Mouse (Mus musculus): ENCODE measurements at regions not wholly inside any gene's neighbourhood (a gene's known extent, or its start where the extent isn't known, plus 50 kb on each side); places are given as distances from the start of the nearest gene placed in this dataset.

GRCm38 (mm10) chr11:57949067-57949466 is 59.8 kb upstream of the Larp1 start:
- no peaks in the 10 kb centered on the region for H3K9me3 ChIP-seq (ENCODE audit: control insufficient read depth, low read length)
- H3K4me1 ChIP-seq (ENCODE audit: control insufficient read depth): peaks cover 45% of the 10 kb centered on the region
- H3K4me3 ChIP-seq (replicated peaks): no peak overlapping the region
- no peaks in the 10 kb centered on the region; the same call in 1 of the 2 replicates for H3K36me3 ChIP-seq (ENCODE audit: control insufficient read depth)
- no peaks in the 10 kb centered on the region for H3K27me3 ChIP-seq (ENCODE audit: control insufficient read depth)
- no peak for TF ChIP-seq TAL1 (IDR thresholded peaks at IDR 0.05; ENCODE audit: low read length)
- TF ChIP-seq GATA1 (IDR thresholded peaks at IDR 0.05; ENCODE audit: low read length): no peak

GRCm38 (mm10) chr11:57947347-57947746 is 61.5 kb upstream of the Larp1 start:
- Histone ChIP-seq H3K4me1 (ENCODE audit: control insufficient read depth) (peaks cover 32% of the 10 kb centered on the region), H3K36me3 (ENCODE audit: control insufficient read depth) (no peaks in the 10 kb centered on the region; the same call in 1 of the 2 replicates), H3K4me3 (replicated peaks) (no peak overlapping the region), H3K9me3 (ENCODE audit: control insufficient read depth, low read length) (no peaks in the 10 kb centered on the region), H3K27me3 (ENCODE audit: control insufficient read depth) (no peaks in the 10 kb centered on the region)
- no peak for TF ChIP-seq TAL1 (IDR thresholded peaks at IDR 0.05; ENCODE audit: low read length)
- TF ChIP-seq GATA1 (IDR thresholded peaks at IDR 0.05; ENCODE audit: low read length): no peak

GRCm38 (mm10) chr11:57934391-57934850 is 74.4 kb upstream of the Larp1 start:
- TF ChIP-seq TAL1 (IDR thresholded peaks at IDR 0.05; ENCODE audit: low read length) (no peak), GATA1 (IDR thresholded peaks at IDR 0.05; ENCODE audit: low read length) (no peak)
- Histone ChIP-seq H3K9me3 (ENCODE audit: control insufficient read depth, low read length) (peaks cover 3% of the 10 kb centered on the region; the same call in 1 of the 2 replicates), H3K27me3 (ENCODE audit: control insufficient read depth) (peaks cover 9% of the 10 kb centered on the region), H3K4me1 (ENCODE audit: control insufficient read depth) (peaks cover 8% of the 10 kb centered on the region), H3K36me3 (ENCODE audit: control insufficient read depth) (no peaks in the 10 kb centered on the region), H3K4me3 (replicated peaks) (no peak overlapping the region)

- no peaks in the 10 kb centered on the region for H3K36me3 ChIP-seq (ENCODE audit: control insufficient read depth)
- TF ChIP-seq TAL1 (IDR thresholded peaks at IDR 0.05; ENCODE audit: low read length) (no peak), GATA1 (IDR thresholded peaks at IDR 0.05; ENCODE audit: low read length) (no peak)
- H3K9me3 ChIP-seq (ENCODE audit: control insufficient read depth, low read length): peaks cover 3% of the 10 kb centered on the region; the same call in 1 of the 2 replicates
- H3K4me1 ChIP-seq (ENCODE audit: control insufficient read depth): peaks cover 8% of the 10 kb centered on the region
- no peak overlapping the region for H3K4me3 ChIP-seq (replicated peaks)
- H3K27me3 ChIP-seq (ENCODE audit: control insufficient read depth): peaks cover 12% of the 10 kb centered on the region
These were observed 75.8 kb upstream of the Larp1 start for GRCm38 (mm10) chr11:57933065-57933464.

GRCm38 (mm10) chr11:57929506-57929905 is 79.4 kb upstream of the Larp1 start:
- Histone ChIP-seq H3K9me3 (ENCODE audit: control insufficient read depth, low read length) (no peaks in the 10 kb centered on the region), H3K4me3 (replicated peaks) (no peak overlapping the region), H3K4me1 (ENCODE audit: control insufficient read depth) (peaks cover 5% of the 10 kb centered on the region), H3K27me3 (ENCODE audit: control insufficient read depth) (peaks cover 14% of the 10 kb centered on the region), H3K36me3 (ENCODE audit: control insufficient read depth) (no peaks in the 10 kb centered on the region)
- TF ChIP-seq GATA1 (IDR thresholded peaks at IDR 0.05; ENCODE audit: low read length) (no peak), TAL1 (IDR thresholded peaks at IDR 0.05; ENCODE audit: low read length) (no peak)

GRCm38 (mm10) chr11:57920263-57920662 is 87.6 kb upstream of the Hand1 start:
- H3K4me1 ChIP-seq (ENCODE audit: control insufficient read depth): no peaks in the 10 kb centered on the region
- no peaks in the 10 kb centered on the region for H3K9me3 ChIP-seq (ENCODE audit: control insufficient read depth, low read length)
- TF ChIP-seq TAL1 (IDR thresholded peaks at IDR 0.05; ENCODE audit: low read length) (no peak), GATA1 (IDR thresholded peaks at IDR 0.05; ENCODE audit: low read length) (no peak)
- H3K4me3 ChIP-seq (replicated peaks): no peak overlapping the region
- H3K27me3 ChIP-seq (ENCODE audit: control insufficient read depth): no peaks in the 10 kb centered on the region
- no peaks in the 10 kb centered on the region for H3K36me3 ChIP-seq (ENCODE audit: control insufficient read depth)

GRCm38 (mm10) chr11:57918447-57919059 is 85.9 kb upstream of the Hand1 start:
- Histone ChIP-seq H3K9me3 (ENCODE audit: control insufficient read depth, low read length) (no peaks in the 10 kb centered on the region), H3K4me3 (replicated peaks) (no peak overlapping the region), H3K4me1 (ENCODE audit: control insufficient read depth) (no peaks in the 10 kb centered on the region), H3K27me3 (ENCODE audit: control insufficient read depth) (no peaks in the 10 kb centered on the region), H3K36me3 (ENCODE audit: control insufficient read depth) (no peaks in the 10 kb centered on the region)
- TF ChIP-seq TAL1 (IDR thresholded peaks at IDR 0.05; ENCODE audit: low read length) (no peak), GATA1 (IDR thresholded peaks at IDR 0.05; ENCODE audit: low read length) (no peak)

- TF ChIP-seq TAL1 (IDR thresholded peaks at IDR 0.05; ENCODE audit: low read length): no peak
- no peaks in the 10 kb centered on the region for H3K4me1 ChIP-seq (ENCODE audit: control insufficient read depth)
- H3K36me3 ChIP-seq (ENCODE audit: control insufficient read depth): no peaks in the 10 kb centered on the region
- no peaks in the 10 kb centered on the region for H3K9me3 ChIP-seq (ENCODE audit: control insufficient read depth, low read length)
- peaks cover 4% of the 10 kb centered on the region; the same call in 1 of the 2 replicates for H3K27me3 ChIP-seq (ENCODE audit: control insufficient read depth)
- H3K4me3 ChIP-seq (replicated peaks): no peak overlapping the region
These were observed 85.4 kb upstream of the Hand1 start for GRCm38 (mm10) chr11:57917974-57918373.

GRCm38 (mm10) chr11:57916016-57916415 is 83.4 kb upstream of the Hand1 start:
- Histone ChIP-seq H3K27me3 (ENCODE audit: control insufficient read depth) (peaks cover 5% of the 10 kb centered on the region; the same call in 1 of the 2 replicates), H3K36me3 (ENCODE audit: control insufficient read depth) (no peaks in the 10 kb centered on the region), H3K9me3 (ENCODE audit: control insufficient read depth, low read length) (no peaks in the 10 kb centered on the region), H3K4me1 (ENCODE audit: control insufficient read depth) (no peaks in the 10 kb centered on the region), H3K4me3 (replicated peaks) (no peak overlapping the region)
- no peak for TF ChIP-seq GATA1 (IDR thresholded peaks at IDR 0.05; ENCODE audit: low read length)
- TF ChIP-seq TAL1 (IDR thresholded peaks at IDR 0.05; ENCODE audit: low read length): no peak

All from erythroblast, embryonic 14.5 days (primary cell).